Mouse (Mus musculus): Measurements from ENCODE around the gene Stard13.

DNA sequence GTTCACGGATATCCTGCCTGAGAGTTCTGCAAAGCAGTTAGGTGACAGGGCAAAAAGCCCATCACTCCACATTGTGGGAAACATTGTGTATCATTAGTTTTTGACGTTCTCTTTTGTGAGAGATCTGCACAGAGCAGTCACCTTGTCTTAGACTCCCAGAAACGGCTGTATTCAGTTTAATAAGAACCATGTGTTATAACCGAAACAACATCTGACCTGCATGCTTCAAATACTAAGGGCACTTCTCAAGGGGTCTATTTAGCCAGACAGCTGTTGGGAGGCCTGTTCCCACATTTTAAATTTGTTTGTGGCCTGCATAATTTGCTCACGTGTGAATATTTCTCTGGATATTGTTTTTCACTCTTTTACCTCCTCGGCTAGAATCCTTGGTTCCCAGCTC lies 162.7 kb downstream of the Stard13 start:
- TF ChIP-seq MAFK (IDR thresholded peaks at IDR 0.05; ENCODE audit: insufficient read depth, low read depth, low read length) (no peak), CHD2 (IDR thresholded peaks at IDR 0.05; ENCODE audit: low read depth, low read length) (no peak), ZNF384 (IDR thresholded peaks at IDR 0.05; ENCODE audit: low read depth, low read length) (no peak), ZC3H11A (IDR thresholded peaks at IDR 0.05; ENCODE audit: borderline replicate concordance, low read depth, low read length) (no peak), HCFC1 (IDR thresholded peaks at IDR 0.05; ENCODE audit: borderline replicate concordance, insufficient read depth, low read length) (no peak)

Data from ES-E14 (cell line).